In the genomic region with DNA sequence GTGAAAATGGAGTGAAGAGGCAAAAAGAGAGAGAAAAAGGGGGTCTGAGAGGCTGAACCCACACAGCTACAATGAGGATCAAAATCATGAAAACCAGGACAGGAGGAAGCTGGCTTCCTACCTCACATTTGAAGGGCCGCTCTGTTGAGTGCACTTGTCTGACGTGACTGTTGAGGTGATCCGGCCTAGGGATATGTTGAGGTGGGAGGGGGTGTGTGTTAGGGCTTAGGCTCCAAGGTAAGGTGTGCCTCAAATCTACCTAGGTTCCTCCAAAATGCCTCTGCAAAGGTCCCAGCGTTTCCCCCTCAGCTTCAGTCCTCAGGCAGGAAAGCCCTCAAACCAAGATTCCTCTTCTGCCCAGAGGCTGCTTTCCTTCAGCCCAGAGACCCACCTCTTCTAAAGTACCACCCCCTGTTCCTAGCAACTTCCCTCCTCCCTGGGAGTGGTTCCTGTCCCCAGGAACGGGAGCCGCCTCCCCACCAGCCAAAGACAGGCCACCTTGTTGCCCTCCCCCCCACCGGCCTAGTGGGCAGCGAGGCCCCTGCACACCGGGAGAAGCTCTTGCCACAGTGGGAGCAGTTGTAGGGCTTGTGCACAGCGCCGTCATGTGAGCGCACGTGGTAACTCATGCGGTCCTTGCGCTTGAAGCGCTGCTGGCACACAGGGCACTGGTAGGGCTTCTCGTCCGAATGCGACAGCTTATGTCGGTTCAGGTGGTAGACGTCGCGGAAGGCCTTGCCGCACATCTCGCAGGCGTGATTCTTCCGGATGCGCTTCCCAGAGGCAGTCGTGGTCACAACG, we compare ENCODE assay signal across 8 mouse cellular contexts. TPM values are rescaled to one million over a fixed set of nuclear protein-coding genes. Genes with fewer than 3 reads are reported as not detected.
A peak's percentile ranks its signal among the peaks of the same experiment; 100 is the strongest.
DNase-seq lines count a peak whose midpoint lies in the region; ATAC-seq lines count a peak whose summit lies in the region.

No protein-coding gene starts in this region.

- peak; percentile 38 for ATAC-seq in hindbrain, embryonic 12.5 days (ENCODE audit: low FRiP score)

- no peaks in the 10 kb centered on the region for H3K9me3 ChIP-seq in hindbrain, embryonic 12.5 days (replicated peaks)

- H3K36me3 ChIP-seq in hindbrain, embryonic 12.5 days, result peaks cover 32% of the 10 kb centered on the region

- peak; percentile 86 for DNase-seq in ZHBTc4 (ENCODE audit: low read depth, low spot score)
- DNase-seq in cerebellum, postnatal 25 days, result peak; percentile 90 to 91
- peak; percentile 73 to 79 for DNase-seq in frontal cortex, postnatal 14 days (ENCODE audit: low spot score in 2 of 2)
- DNase-seq in layer of hippocampus, postnatal 36 days, result peak; percentile 73 to 82
- peak; percentile 85 for DNase-seq in lung, postnatal 25 days (ENCODE audit: low spot score)
- DNase-seq in ovary, postnatal 36 days (ENCODE audit: low spot score), result peak; percentile 80
- DNase-seq in urinary bladder, postnatal 14 days (ENCODE audit: low spot score), result peak; percentile 76

- peak overlapping the region; percentile 100 for H3K27ac ChIP-seq in hindbrain, embryonic 12.5 days

- H3K4me3 ChIP-seq in hindbrain, embryonic 12.5 days, result peak overlapping the region; percentile 97

- peaks cover 61% of the 10 kb centered on the region for H3K4me1 ChIP-seq in hindbrain, embryonic 12.5 days

- H3K4me2 ChIP-seq in hindbrain, embryonic 12.5 days (replicated peaks), result peak overlapping the region; percentile 98

- peak overlapping the region; percentile 100 for H3K9ac ChIP-seq in hindbrain, embryonic 12.5 days

- H3K27me3 ChIP-seq in hindbrain, embryonic 12.5 days, result no peaks in the 10 kb centered on the region

- WGBS in hindbrain, embryonic 12.5 days, result 1% methylated on average over 30 of the region's 30 CpGs

RNA-seq across cellular contexts. Expression of a gene that starts 1.9 kb away (rescaled TPM):
- 117 and 119 TPM in 2 replicates for polyA plus RNA-seq in hindbrain, embryonic 12.5 days (2016; fragmentation: Nextera tagmentation; extraction: Ambion mirVana)
- total RNA-seq in layer of hippocampus, postnatal 36 days (2021), result 100 to 1,000 TPM; 258 to 261 TPM

RNA-seq across cellular contexts. Expression of a gene that starts 3.9 kb away (rescaled TPM):
- 7.1 and 9.6 TPM in 2 replicates for polyA plus RNA-seq in hindbrain, embryonic 12.5 days (2016; fragmentation: Nextera tagmentation; extraction: Ambion mirVana)
- total RNA-seq in layer of hippocampus, postnatal 36 days (2021), result 100 to 1,000 TPM; 229 to 233 TPM

RNA-seq across cellular contexts. Expression of a gene that starts 4.1 kb away (rescaled TPM):
- 63.8 and 69.6 TPM in 2 replicates for polyA plus RNA-seq in hindbrain, embryonic 12.5 days (2016; fragmentation: Nextera tagmentation; extraction: Ambion mirVana)
- total RNA-seq in layer of hippocampus, postnatal 36 days (2021), result 10 to 100 TPM; 68.6 to 82.2 TPM

RNA-seq across cellular contexts. Expression of a gene that starts 7.8 kb away (rescaled TPM):
- 46.6 and 51.6 TPM in 2 replicates for polyA plus RNA-seq in hindbrain, embryonic 12.5 days (2016; fragmentation: Nextera tagmentation; extraction: Ambion mirVana)
- 10 to 100 TPM; 10.4 to 16.2 TPM for total RNA-seq in layer of hippocampus, postnatal 36 days (2021)

RNA-seq across cellular contexts. Expression of a gene that starts 8.7 kb away (rescaled TPM):
- polyA plus RNA-seq in hindbrain, embryonic 12.5 days (2016; fragmentation: Nextera tagmentation; extraction: Ambion mirVana), result 0.72 and 1.3 TPM in 2 replicates
- total RNA-seq in layer of hippocampus, postnatal 36 days (2021), result under 1 TPM in 1 of 2 experiments, not detected in 1; 0.90 TPM

Comparison
In these comparisons a context has a peak if more than half of its experiments do, and no peak if none do; other contexts are left out.
1. Peak in every context shown above with its lines: DNase-seq, ATAC-seq, H3K4me3 ChIP-seq and H3K27ac ChIP-seq.